Mouse (Mus musculus) heart, embryonic 10.5 days (tissue): Measurements from ENCODE around the gene Map9. TPM values are rescaled to one million over a fixed set of nuclear protein-coding genes. Genes with fewer than 3 reads are reported as not detected.
"Not testable (repeated sequence)": the region's sequence is repeated elsewhere in the genome, so short reads cannot be mapped to it uniquely, and the experiment has no call there.

Experiments used
- DNase-seq: peaks from one replicate; pipeline ENCODE4 v3.0.0-alpha.2; 2017; ENCODE audit warnings: low spot score
- H3K27ac ChIP-seq: fragments of 300-500 bp; sonication (generic); 2 replicates; pipeline ENCODE4 v1.5.1; 2016; ENCODE audit warnings: mild to moderate bottlenecking
- H3K27me3 ChIP-seq: fragments of 300-500 bp; sonication (generic); 2 replicates; pipeline ENCODE4 v1.6.1; 2016; ENCODE audit warnings: mild to moderate bottlenecking; ENCODE audit not compliant: poor library complexity, insufficient read depth, severe bottlenecking
- H3K36me3 ChIP-seq: fragments of 300-500 bp; sonication (generic); 2 replicates; pipeline ENCODE4 v1.6.1; 2016; ENCODE audit warnings: mild to moderate bottlenecking, moderate library complexity
- H3K4me1 ChIP-seq: fragments of 300-500 bp; sonication (generic); 2 replicates; pipeline ENCODE4 v1.6.1; 2016; ENCODE audit warnings: mild to moderate bottlenecking
- H3K4me3 ChIP-seq: fragments of 300-500 bp; sonication (generic); 2 replicates; pipeline ENCODE4 v1.5.1; 2016; ENCODE audit warnings: mild to moderate bottlenecking, moderate library complexity
- H3K9me3 ChIP-seq: fragments of 300-500 bp; sonication (generic); 2 replicates; pipeline ENCODE4 v1.6.1; 2016; ENCODE audit warnings: mild to moderate bottlenecking, moderate library complexity
- WGBS: fragments of 180-500 bp; shearing (Covaris S2); methylation state at CpG from one replicate; pipeline ENCODE4 v1.1.7; 2016; 5-methylcytosine and 5-hydroxymethylcytosine counted together
- polyA plus RNA-seq: library from polyadenylated mRNA; unstranded; fragments of >200 nt; fragmentation: Nextera tagmentation; extraction: Ambion mirVana; gene quantifications from 2 replicates; pipeline ENCODE4 v1.2.1, GENCODE M21; 2016

Map9 gene
- polyA plus RNA-seq, 1 experiment from 2014 or later: 4.9 TPM

GRCm38 (mm10) chr3:82440976-82441375 is 83.1 kb downstream of the Map9 start:
- Histone ChIP-seq H3K27me3 (no peaks in the 10 kb centered on the region), H3K4me3 (no peak overlapping the region), H3K4me1 (0 out of 2 replicates have a peak, but pooled peaks cover 5% of the 10 kb centered on the region), H3K9me3 (0 out of 2 replicates have a peak, but pooled peaks cover 2% of the 10 kb centered on the region), H3K27ac (no peak overlapping the region), H3K36me3 (no peaks in the 10 kb centered on the region)
- DNase-seq: no peak
- WGBS: 38% methylated on average over 3 of the region's 3 CpGs

- not testable (repeated sequence) for H3K27ac ChIP-seq, DNase-seq, H3K4me3 ChIP-seq, H3K9me3 ChIP-seq, H3K36me3 ChIP-seq, H3K27me3 ChIP-seq, H3K4me1 ChIP-seq
Observed at GRCm38 (mm10) chr3:82441601-82442000, 83.8 kb downstream of the Map9 start.

Other genes starting within 250 kb of the Map9 start
- gene Gucy1a1, start 212.3 kb upstream of the Map9 start, polyA plus RNA-seq: 33.5 and 39.3 TPM in 2 replicates
- 0.09 and 0.28 TPM in 2 replicates for gene Npy2r, start 190.0 kb downstream of the Map9 start, polyA plus RNA-seq